Mouse (Mus musculus) thymus, postnatal 25 days (tissue): Measurements from ENCODE around the gene Thbs4.
A peak's percentile ranks its signal among the peaks of the same experiment; 100 is the strongest.

Source experiments
- DNase-seq: peaks from one replicate; pipeline ENCODE4 v3.0.0; 2022

Gene Thbs4

GRCm38 (mm10) chr13:92759096-92759495, 35.5 kb downstream of the Thbs4 start:
- DNase-seq: no peak

GRCm38 (mm10) chr13:92757972-92758585, 36.5 kb downstream of the Thbs4 start:
- DNase-seq: no peak

- DNase-seq: no peak
Measured at GRCm38 (mm10) chr13:92755036-92755435, 39.6 kb downstream of the Thbs4 start.

GRCm38 (mm10) chr13:92753676-92754075, 40.9 kb downstream of the Thbs4 start:
- no peak for DNase-seq

- no peak for DNase-seq
Measured at GRCm38 (mm10) chr13:92751726-92752565, 42.7 kb downstream of the Thbs4 start.

GRCm38 (mm10) chr13:92750976-92751518, 43.6 kb downstream of the Thbs4 start:
- peak; percentile 75 for DNase-seq

GRCm38 (mm10) chr13:92743337-92743736, 51.3 kb downstream of the Thbs4 start:
- DNase-seq: no peak

- DNase-seq: no peak
Measured at GRCm38 (mm10) chr13:92742886-92743285, 51.7 kb downstream of the Thbs4 start.

- peak; percentile 35 for DNase-seq
Measured at GRCm38 (mm10) chr13:92740671-92741270, 53.8 kb downstream of the Thbs4 start.

GRCm38 (mm10) chr13:92739858-92740257, 54.8 kb downstream of the Thbs4 start:
- no peak for DNase-seq

- DNase-seq: peak; percentile 58
Measured at GRCm38 (mm10) chr13:92738821-92739220, 55.8 kb downstream of the Thbs4 start.

GRCm38 (mm10) chr13:92736516-92737300, 57.9 kb downstream of the Thbs4 start:
- peak; percentile 52 for DNase-seq

GRCm38 (mm10) chr13:92735693-92736092, 58.9 kb downstream of the Thbs4 start:
- DNase-seq: no peak

- no peak for DNase-seq
Measured at GRCm38 (mm10) chr13:92733741-92734140, 60.9 kb downstream of the Thbs4 start.

GRCm38 (mm10) chr13:92733252-92733651, 61.4 kb downstream of the Thbs4 start:
- DNase-seq: peak; percentile 88

- no peak for DNase-seq
Measured at GRCm38 (mm10) chr13:92732836-92733235, 61.8 kb downstream of the Thbs4 start.

- DNase-seq: no peak
Measured at GRCm38 (mm10) chr13:92731811-92732210, 62.8 kb downstream of the Thbs4 start.

- DNase-seq: no peak
Measured at GRCm38 (mm10) chr13:92729811-92730210, 64.8 kb downstream of the Thbs4 start.

GRCm38 (mm10) chr13:92722389-92722788, 72.2 kb downstream of the Thbs4 start:
- no peak for DNase-seq

- no peak for DNase-seq
Measured at GRCm38 (mm10) chr13:92721006-92721405, 73.6 kb downstream of the Thbs4 start.

- no peak for DNase-seq
Measured at GRCm38 (mm10) chr13:92717851-92718665, 76.6 kb downstream of the Thbs4 start.

GRCm38 (mm10) chr13:92712619-92713018, 82.0 kb downstream of the Thbs4 start:
- no peak for DNase-seq
